Mouse (Mus musculus) forebrain, embryonic 11.5 days (tissue): ENCODE data around the gene Rplp2. TPM values are rescaled to one million over a fixed set of nuclear protein-coding genes. Genes with fewer than 3 reads are reported as not detected.
"Not testable (repeated sequence)": the region's sequence is repeated elsewhere in the genome, so short reads cannot be mapped to it uniquely, and the experiment has no call there.

ENCODE experiments used
- ATAC-seq: fragments of 200-750 bp; cut with Nextera tagmentation; replicated peaks from 2 replicates; pipeline ENCODE4 v1.8.0; 2017; ENCODE audit warnings: moderate TSS enrichment; ENCODE audit not compliant: low FRiP score
- DNase-seq: peaks from one replicate; pipeline ENCODE4 v3.0.0-alpha.2; 2017; ENCODE audit warnings: low spot score
- H3K27ac ChIP-seq: fragments of 300-500 bp; sonication (generic); 2 replicates; pipeline ENCODE4 v1.5.1; 2014; ENCODE audit warnings: low read depth, low read length
- H3K27me3 ChIP-seq: fragments of 300-500 bp; sonication (generic); 2 replicates; pipeline ENCODE4 v1.6.1; 2014; ENCODE audit warnings: mild to moderate bottlenecking, low read length, mixed read lengths; ENCODE audit not compliant: control insufficient read depth, insufficient read depth
- H3K36me3 ChIP-seq: fragments of 300-500 bp; sonication (generic); 2 replicates; pipeline ENCODE4 v1.6.1; 2014; ENCODE audit warnings: mild to moderate bottlenecking, low read length, moderate library complexity, mixed read lengths; ENCODE audit not compliant: control insufficient read depth, insufficient read depth
- H3K4me1 ChIP-seq: fragments of 300-500 bp; sonication (generic); replicated peaks from 2 replicates; pipeline ENCODE4 v1.6.1; 2014; ENCODE audit warnings: low read length, mixed read lengths; ENCODE audit not compliant: control insufficient read depth, insufficient read depth
- H3K4me2 ChIP-seq: fragments of 300-500 bp; sonication (generic); 2 replicates; pipeline ENCODE4 v1.6.1; 2014; ENCODE audit warnings: low read depth, mild to moderate bottlenecking, low read length, moderate library complexity, mixed read lengths; ENCODE audit not compliant: severe bottlenecking
- H3K4me3 ChIP-seq: fragments of 300-500 bp; sonication (generic); 2 replicates; pipeline ENCODE4 v1.5.1; 2014; ENCODE audit warnings: low read depth, low read length
- H3K9ac ChIP-seq: fragments of 300-500 bp; sonication (generic); 2 replicates; pipeline ENCODE4 v1.6.1; 2014; ENCODE audit warnings: low read length
- H3K9me3 ChIP-seq: fragments of 300-500 bp; sonication (generic); 2 replicates; pipeline ENCODE4 v1.6.1; 2016; ENCODE audit warnings: low read length, mixed read lengths; ENCODE audit not compliant: control insufficient read depth
- WGBS: fragments of 180-500 bp; shearing (Covaris S2); extraction: QIAGEN DNeasy Blood & Tissue Kit; methylation state at CpG from one replicate; pipeline ENCODE4 v1.1.7; 2014; 5-methylcytosine and 5-hydroxymethylcytosine counted together
- polyA plus RNA-seq: library from polyadenylated mRNA; unstranded; fragments of >200 nt; fragmentation: Nextera tagmentation; extraction: Ambion mirVana; gene quantifications from 2 replicates; pipeline ENCODE4 v1.2.1, GENCODE M21; 2014

Rplp2 gene
- 935 and 968 TPM in 2 replicates for polyA plus RNA-seq

GRCm38 (mm10) chr7:141447110-141447991 is at the start of gene Rplp2:
TSS of gene Rplp2 (plus strand) at chr7:141447370.
- peak within 1 kb of the TSS; percentile 77 for H3K4me3 ChIP-seq
- DNase-seq: peak; percentile 93
- peak; percentile 90 for ATAC-seq
- peak within 1 kb of the TSS; percentile 86 for H3K9ac ChIP-seq
- no peaks in the 10 kb centered on the region for H3K9me3 ChIP-seq
- H3K4me1 ChIP-seq: peaks cover 15% of the 10 kb centered on the region
- WGBS: under 1% methylated on average over 63 of the region's 63 CpGs
- no peaks in the 10 kb centered on the region for H3K27me3 ChIP-seq
- H3K27ac ChIP-seq: peak within 1 kb of the TSS; percentile 50; the same call in 1 of the 2 replicates
- H3K36me3 ChIP-seq: peaks cover 3% of the 10 kb centered on the region; the same call in 1 of the 2 replicates
- H3K4me2 ChIP-seq: peak within 1 kb of the TSS; percentile 75

GRCm38 (mm10) chr7:141403305-141403704 is 43.9 kb upstream of the Rplp2 start:
- DNase-seq: peak; percentile 74
- Histone ChIP-seq H3K27me3 (no peaks in the 10 kb centered on the region), H3K9me3 (no peaks in the 10 kb centered on the region), H3K4me1 (no peaks in the 10 kb centered on the region), H3K4me2 (no peak overlapping the region), H3K27ac (no peak overlapping the region), H3K4me3 (no peak overlapping the region), H3K36me3 (peaks cover 11% of the 10 kb centered on the region), H3K9ac (no peak overlapping the region)
- WGBS: 49% methylated on average over 5 of the region's 5 CpGs
- peak; percentile 63; the same call in 1 of the 2 replicates for ATAC-seq

- ATAC-seq: no peak
- H3K36me3 ChIP-seq: peaks cover 3% of the 10 kb centered on the region
- no peak overlapping the region for H3K27ac ChIP-seq
Measured at GRCm38 (mm10) chr7:141405466-141405865, 41.7 kb upstream of the Rplp2 start.

GRCm38 (mm10) chr7:141407670-141408069 is 39.5 kb upstream of the Rplp2 start:
- DNase-seq, H3K9me3 ChIP-seq, H3K27ac ChIP-seq, H3K27me3 ChIP-seq, H3K36me3 ChIP-seq, H3K4me3 ChIP-seq, H3K9ac ChIP-seq, ATAC-seq, H3K4me1 ChIP-seq, H3K4me2 ChIP-seq: not testable (repeated sequence)
- WGBS: 95% methylated on average over 7 of the region's 7 CpGs

More at GRCm38 (mm10) chr7:141405466-141405865, 41.7 kb upstream of the Rplp2 start:
- Histone ChIP-seq H3K4me2 (no peak overlapping the region), H3K9me3 (no peaks in the 10 kb centered on the region), H3K4me1 (no peaks in the 10 kb centered on the region), H3K27me3 (no peaks in the 10 kb centered on the region), H3K9ac (no peak overlapping the region), H3K4me3 (no peak overlapping the region)
- WGBS: 86% methylated on average over 4 of the region's 4 CpGs
- DNase-seq: no peak

GRCm38 (mm10) chr7:141408833-141409232 is 38.3 kb upstream of the Rplp2 start:
- DNase-seq (peak; percentile 93), ATAC-seq (peak; percentile 73)
- 15% methylated on average over 11 of the region's 11 CpGs for WGBS
- Histone ChIP-seq H3K9ac (no peak overlapping the region), H3K4me3 (no peak overlapping the region), H3K27ac (no peak overlapping the region), H3K4me2 (no peak overlapping the region), H3K9me3 (no peaks in the 10 kb centered on the region), H3K4me1 (0 out of 2 replicates have a peak, but pooled peaks cover 3% of the 10 kb centered on the region), H3K36me3 (peaks cover 3% of the 10 kb centered on the region; the same call in 1 of the 2 replicates), H3K27me3 (no peaks in the 10 kb centered on the region)

GRCm38 (mm10) chr7:141410631-141411030 is 36.5 kb upstream of the Rplp2 start:
- peak; percentile 40 for DNase-seq
- H3K4me3 ChIP-seq: no peak overlapping the region
- H3K27ac ChIP-seq: no peak overlapping the region
- 94% methylated on average over 8 of the region's 8 CpGs for WGBS
- H3K4me1 ChIP-seq: 0 out of 2 replicates have a peak, but pooled peaks cover 3% of the 10 kb centered on the region
- H3K9ac ChIP-seq: no peak overlapping the region
- no peak overlapping the region for H3K4me2 ChIP-seq
- no peaks in the 10 kb centered on the region for H3K27me3 ChIP-seq
- no peak for ATAC-seq
- peaks cover 3% of the 10 kb centered on the region; the same call in 1 of the 2 replicates for H3K36me3 ChIP-seq
- no peaks in the 10 kb centered on the region for H3K9me3 ChIP-seq

GRCm38 (mm10) chr7:141411667-141412066 is 35.5 kb upstream of the Rplp2 start:
- 0 out of 2 replicates have a peak, but pooled peaks cover 3% of the 10 kb centered on the region for H3K4me1 ChIP-seq
- no peaks in the 10 kb centered on the region for H3K27me3 ChIP-seq
- WGBS: 70% methylated on average over 1 of the region's 1 CpGs
- H3K9me3 ChIP-seq: no peaks in the 10 kb centered on the region
- H3K36me3 ChIP-seq: peaks cover 3% of the 10 kb centered on the region; the same call in 1 of the 2 replicates
- H3K4me3 ChIP-seq: no peak overlapping the region
- peak; percentile 40 for DNase-seq
- no peak for ATAC-seq
- H3K4me2 ChIP-seq: no peak overlapping the region
- no peak overlapping the region for H3K9ac ChIP-seq
- H3K27ac ChIP-seq: no peak overlapping the region

GRCm38 (mm10) chr7:141413331-141413730 is 33.8 kb upstream of the Rplp2 start:
- Histone ChIP-seq H3K27me3 (no peaks in the 10 kb centered on the region), H3K9ac (peak overlapping the region; percentile 83), H3K27ac (peak overlapping the region; percentile 59; the same call in 1 of the 2 replicates), H3K4me1 (0 out of 2 replicates have a peak, but pooled peaks cover 3% of the 10 kb centered on the region), H3K36me3 (no peaks in the 10 kb centered on the region), H3K4me2 (peak overlapping the region; percentile 90), H3K4me3 (peak overlapping the region; percentile 70), H3K9me3 (no peaks in the 10 kb centered on the region)
- DNase-seq: peak; percentile 61
- ATAC-seq: no peak
- WGBS: 4% methylated on average over 16 of the region's 16 CpGs
